8 mouse cellular contexts compared by ENCODE assay signal in the genomic region with DNA sequence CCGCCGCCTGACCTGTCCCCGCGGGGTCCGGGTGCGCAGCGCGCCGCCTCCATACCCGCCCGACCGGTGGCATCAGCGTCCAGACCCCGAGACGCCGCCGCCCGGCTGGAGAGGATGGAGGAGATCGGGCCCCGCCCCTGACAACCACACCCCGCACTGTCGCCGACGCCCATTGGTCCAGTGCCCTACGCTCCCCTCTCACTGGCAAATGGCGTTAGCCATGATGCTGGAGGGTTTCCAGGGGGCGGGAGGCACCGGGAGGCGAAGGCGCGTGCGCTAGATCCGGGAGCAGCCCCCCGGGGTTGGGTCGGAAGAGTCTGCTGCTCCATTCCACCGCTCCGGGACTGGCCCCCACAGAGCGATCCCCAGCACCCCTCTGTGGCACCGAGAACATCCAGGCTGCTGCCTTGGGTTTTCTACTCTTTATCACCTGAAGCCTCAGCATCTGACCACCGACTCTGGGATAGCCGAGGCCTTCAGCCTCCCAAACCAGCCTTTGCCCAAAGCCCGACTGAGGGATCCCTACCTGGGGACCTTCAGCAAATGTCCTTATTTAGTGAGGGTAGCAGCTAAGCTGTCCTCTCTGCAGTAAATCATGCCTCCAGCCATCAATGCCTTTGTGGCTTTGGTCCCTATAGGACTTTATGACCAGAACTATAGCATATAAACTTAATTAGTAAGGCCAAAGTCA. TPM values are rescaled to one million over a fixed set of nuclear protein-coding genes. Genes with fewer than 3 reads are reported as not detected.
A peak's percentile ranks its signal among the peaks of the same experiment; 100 is the strongest.
DNase-seq lines count a peak whose midpoint lies in the region; ATAC-seq and TF ChIP-seq lines count a peak whose summit lies in the region.

Gene Tulp3 (minus strand): TSS at position 126 of the 691 bp plus-strand sequence.

- peak; percentile 29; the same call in 1 of the 2 replicates for TF ChIP-seq POLR2A in bone marrow, adult 2 months (IDR thresholded peaks at IDR 0.05; ENCODE audit: borderline replicate concordance, control insufficient read depth, low read depth, low read length)

- DNase-seq in 416B (ENCODE audit: low read depth), result peak; percentile 85
- DNase-seq in heart, adult 9 months (ENCODE audit: low spot score in 2 of 2), result peak; percentile 95
- peak; percentile 28 to 29 for DNase-seq in monocyte, adult 2 months (ENCODE audit: low read depth in 1 of 2, low spot score in 2 of 2)
- DNase-seq in spleen, postnatal 36 days (ENCODE audit: low spot score in 2 of 2), result peak; percentile 86 to 87

- no peak within 1 kb of the TSS for H3K27ac ChIP-seq in bone marrow, adult 2 months (ENCODE audit: control insufficient read depth, insufficient read depth, low read depth, low read length, poor library complexity)
- peak within 1 kb of the TSS; percentile 95 for H3K27ac ChIP-seq in embryonic facial prominence, embryonic 15.5 days (replicated peaks)
- peak within 1 kb of the TSS; percentile 90 for H3K27ac ChIP-seq in kidney, embryonic 14.5 days (ENCODE audit: low read depth, low read length)
- H3K27ac ChIP-seq in limb, embryonic 15.5 days, result peak within 1 kb of the TSS; percentile 92

- H3K4me3 ChIP-seq in bone marrow, adult 2 months (replicated peaks; ENCODE audit: control insufficient read depth, low read depth, low read length), result peak within 1 kb of the TSS; percentile 59
- peak within 1 kb of the TSS; percentile 85 for H3K4me3 ChIP-seq in embryonic facial prominence, embryonic 15.5 days (replicated peaks)
- H3K4me3 ChIP-seq in kidney, embryonic 14.5 days (ENCODE audit: low read length), result peak within 1 kb of the TSS; percentile 86
- peak within 1 kb of the TSS; percentile 85 for H3K4me3 ChIP-seq in limb, embryonic 15.5 days

- peak within 1 kb of the TSS; percentile 72 for H3K9ac ChIP-seq in embryonic facial prominence, embryonic 15.5 days
- H3K9ac ChIP-seq in kidney, embryonic 14.5 days (ENCODE audit: low read depth, low read length), result peak within 1 kb of the TSS; percentile 84
- peak within 1 kb of the TSS; percentile 65 for H3K9ac ChIP-seq in limb, embryonic 15.5 days

- peak; percentile 98 for ATAC-seq in embryonic facial prominence, embryonic 15.5 days (ENCODE audit: insufficient number of reproducible peaks, low FRiP score, low TSS enrichment, low read depth)
- peak; percentile 99 for ATAC-seq in kidney, embryonic 14.5 days (ENCODE audit: low FRiP score, low TSS enrichment)
- ATAC-seq in limb, embryonic 15.5 days (ENCODE audit: insufficient number of reproducible peaks, low FRiP score, low TSS enrichment, low read depth), result peak; percentile 97

- peaks cover 24% of the 10 kb centered on the region for H3K36me3 ChIP-seq in embryonic facial prominence, embryonic 15.5 days
- peaks cover 25% of the 10 kb centered on the region for H3K36me3 ChIP-seq in kidney, embryonic 14.5 days (ENCODE audit: control insufficient read depth, insufficient read depth, low read length)
- H3K36me3 ChIP-seq in limb, embryonic 15.5 days, result peaks cover 28% of the 10 kb centered on the region

- H3K4me1 ChIP-seq in bone marrow, adult 2 months (ENCODE audit: control insufficient read depth, insufficient read depth, low read length), result no peaks in the 10 kb centered on the region
- H3K4me1 ChIP-seq in embryonic facial prominence, embryonic 15.5 days, result peaks cover 40% of the 10 kb centered on the region
- H3K4me1 ChIP-seq in kidney, embryonic 14.5 days (ENCODE audit: control insufficient read depth, insufficient read depth, low read length), result peaks cover 11% of the 10 kb centered on the region
- H3K4me1 ChIP-seq in limb, embryonic 15.5 days, result peaks cover 21% of the 10 kb centered on the region

- H3K9me3 ChIP-seq in embryonic facial prominence, embryonic 15.5 days (replicated peaks), result no peaks in the 10 kb centered on the region
- H3K9me3 ChIP-seq in kidney, embryonic 14.5 days (ENCODE audit: control insufficient read depth, low read length), result no peaks in the 10 kb centered on the region
- no peaks in the 10 kb centered on the region for H3K9me3 ChIP-seq in limb, embryonic 15.5 days

- 1% methylated on average over 42 of the region's 42 CpGs for WGBS in bone marrow, adult 2 months
- under 1% methylated on average over 41 of the region's 42 CpGs for WGBS in embryonic facial prominence, embryonic 15.5 days
- WGBS in kidney, embryonic 14.5 days, result under 1% methylated on average over 42 of the region's 42 CpGs
- WGBS in limb, embryonic 15.5 days, result under 1% methylated on average over 41 of the region's 42 CpGs

- no peak for TF ChIP-seq CTCF in bone marrow, adult 2 months (IDR thresholded peaks at IDR 0.05; ENCODE audit: control insufficient read depth, insufficient read depth, low read length)

- H3K27me3 ChIP-seq in embryonic facial prominence, embryonic 15.5 days, result no peaks in the 10 kb centered on the region
- no peaks in the 10 kb centered on the region for H3K27me3 ChIP-seq in kidney, embryonic 14.5 days (ENCODE audit: control insufficient read depth, insufficient read depth, low read length)
- no peaks in the 10 kb centered on the region for H3K27me3 ChIP-seq in limb, embryonic 15.5 days

- peak within 1 kb of the TSS; percentile 78 for H3K4me2 ChIP-seq in embryonic facial prominence, embryonic 15.5 days (replicated peaks)
- peak within 1 kb of the TSS; percentile 74 for H3K4me2 ChIP-seq in kidney, embryonic 14.5 days (replicated peaks; ENCODE audit: low read depth, low read length)
- peak within 1 kb of the TSS; percentile 74 for H3K4me2 ChIP-seq in limb, embryonic 15.5 days

RNA-seq across cellular contexts. Expression of gene Tulp3, which starts in this region (rescaled TPM):
- polyA plus RNA-seq in bone marrow, adult 2 months (2011; ENCODE audit: insufficient read depth, insufficient read length, low replicate concordance, missing spikeins), result 4.3 and 7.1 TPM in 2 replicates
- 26.9 and 30.9 TPM in 2 replicates for polyA plus RNA-seq in embryonic facial prominence, embryonic 15.5 days (2015; fragmentation: Nextera tagmentation; extraction: Ambion mirVana)
- polyA plus RNA-seq in kidney, embryonic 14.5 days (2014; fragmentation: Nextera tagmentation; extraction: Ambion mirVana), result 22.3 and 28.1 TPM in 2 replicates
- 19.7 and 19.8 TPM in 2 replicates for polyA plus RNA-seq in limb, embryonic 15.5 days (2015; fragmentation: Nextera tagmentation; extraction: Ambion mirVana)

Comparison
In these comparisons a context has a peak if more than half of its experiments do, and no peak if none do; other contexts are left out.
1. DNase-seq: peak in every context shown above with its lines; median percentile 95 in heart, adult 9 months; 86 in spleen, postnatal 36 days; 85 in 416B; 28 in monocyte, adult 2 months.